Mouse (Mus musculus) gastrocnemius, postnatal 4 days (tissue): ENCODE results near the gene Clca3a1. TPM values are rescaled to one million over a fixed set of nuclear protein-coding genes. Genes with fewer than 3 reads are reported as not detected.

ENCODE experiments used
- DNase-seq, 2 experiments: peaks; one replicate each; pipeline ENCODE4 v3.0.0; 2021 to 2022; ENCODE audit warnings: low spot score in 2 of 2, mixed read lengths in 2 of 2
- total RNA-seq, 2 experiments: library from RNA; stranded (reverse); gene quantifications; 2 replicates each; pipeline ENCODE4 v1.2.3; 2021

The Clca3a1 gene
- total RNA-seq, 2 experiments from 2014 or later = 0.23 to 0.69 TPM

DNA sequence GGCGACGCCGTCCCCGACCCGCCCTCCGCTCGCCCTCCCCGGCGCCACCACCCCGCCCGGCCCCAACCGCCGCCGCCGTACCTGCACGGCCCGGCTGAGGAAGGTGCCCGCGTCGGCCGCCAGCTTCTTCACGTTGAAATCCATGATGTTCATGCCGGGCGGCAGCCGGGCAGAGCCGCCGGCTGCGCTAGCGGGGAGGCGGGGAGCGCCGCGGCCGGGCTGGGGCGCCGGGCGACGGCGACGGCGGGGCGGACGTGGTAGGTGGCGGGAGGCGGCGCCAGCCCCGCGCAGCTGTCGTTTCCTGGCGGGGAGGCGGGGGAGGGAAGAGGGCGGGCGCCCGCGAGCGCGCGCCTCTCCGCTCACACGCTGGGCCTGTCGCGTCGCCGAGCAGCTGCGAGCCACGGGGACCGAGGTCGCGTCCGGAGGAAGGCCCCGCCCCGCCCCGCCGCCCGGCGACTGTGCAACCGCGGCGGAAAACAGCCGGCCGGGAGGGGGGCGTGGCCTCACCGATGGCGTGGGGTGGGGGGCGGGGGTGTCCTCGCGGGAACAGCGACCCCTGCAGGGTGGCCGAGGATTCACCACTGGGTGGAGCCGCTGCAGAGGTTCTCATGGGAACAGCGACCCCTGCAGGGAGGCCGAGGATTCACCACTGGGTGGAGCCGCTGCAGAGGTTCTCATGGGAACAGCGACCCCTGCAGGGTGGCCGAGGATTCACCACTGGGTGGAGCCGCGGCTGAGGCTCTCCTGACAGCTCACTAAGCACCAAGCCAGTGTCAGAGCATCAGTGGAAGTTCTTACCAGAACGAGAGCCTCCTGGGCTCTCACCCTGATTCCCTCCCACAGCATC is 40.7 kb downstream of the Clca3a1 start, which contains the start of gene Sh3glb1:
Gene Sh3glb1, minus strand, starts transcription at position 435 of the 847 bp plus-strand sequence.
- DNase-seq = peak; percentile 97

DNA sequence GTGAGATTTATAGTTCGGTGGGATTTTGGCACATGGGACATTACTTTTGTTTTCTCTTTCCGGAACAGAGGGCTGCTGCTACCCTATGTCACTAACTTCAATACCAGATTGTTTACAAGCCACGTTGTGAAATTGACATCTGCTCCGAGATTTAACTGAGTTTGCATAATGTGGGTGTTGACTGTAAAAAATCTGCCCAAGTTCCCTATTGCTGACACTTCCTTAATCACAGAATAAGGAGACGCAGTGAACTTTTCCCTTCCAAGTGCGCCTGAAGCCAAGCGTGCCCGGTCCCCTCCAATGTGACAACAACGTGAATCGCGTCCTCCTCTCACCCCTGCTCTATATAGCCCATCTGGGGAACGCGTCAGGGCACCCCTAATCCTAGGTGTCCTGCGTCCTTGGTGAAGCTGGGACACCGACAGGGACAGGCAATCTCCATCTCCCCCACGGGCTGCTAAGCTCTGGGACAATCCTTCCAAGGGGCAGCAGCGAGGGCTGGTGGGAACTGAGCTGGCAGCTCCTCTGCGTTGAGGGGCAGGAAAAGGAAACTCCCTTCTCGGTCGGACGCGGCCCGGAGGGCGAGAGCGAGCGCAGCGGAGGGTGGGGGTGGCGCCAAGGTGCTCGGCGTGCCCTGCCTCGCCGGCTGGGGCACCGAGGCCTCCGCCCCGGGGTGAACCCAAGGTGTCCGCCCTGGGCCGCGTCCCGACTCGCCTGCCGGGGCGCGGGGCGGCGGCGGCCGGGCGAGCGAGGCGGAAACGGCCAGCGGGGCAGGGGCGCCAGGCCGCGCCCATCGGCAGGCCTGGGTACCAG is 41.5 kb downstream of the Clca3a1 start:
- peak; percentile 47 to 69 for DNase-seq

DNA sequence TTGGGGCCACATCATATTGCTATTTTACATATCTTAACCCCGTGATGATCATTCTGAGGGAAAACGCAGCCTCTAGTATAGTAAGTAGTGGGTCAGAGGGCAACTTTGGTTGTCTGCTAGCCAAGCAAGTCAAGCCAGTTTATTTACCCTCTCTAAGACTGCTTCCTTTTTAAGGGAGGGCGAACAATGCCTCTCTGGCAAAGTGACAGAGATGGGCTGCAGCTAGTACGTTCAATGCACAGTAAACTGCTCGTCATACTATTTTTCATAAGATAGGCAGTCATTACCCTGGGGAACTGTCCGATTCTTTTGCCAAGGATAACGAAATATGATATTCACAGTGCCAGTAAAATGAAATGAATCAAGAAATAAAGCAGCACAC is 42.1 kb downstream of the Clca3a1 start:
- no peak for DNase-seq

DNA sequence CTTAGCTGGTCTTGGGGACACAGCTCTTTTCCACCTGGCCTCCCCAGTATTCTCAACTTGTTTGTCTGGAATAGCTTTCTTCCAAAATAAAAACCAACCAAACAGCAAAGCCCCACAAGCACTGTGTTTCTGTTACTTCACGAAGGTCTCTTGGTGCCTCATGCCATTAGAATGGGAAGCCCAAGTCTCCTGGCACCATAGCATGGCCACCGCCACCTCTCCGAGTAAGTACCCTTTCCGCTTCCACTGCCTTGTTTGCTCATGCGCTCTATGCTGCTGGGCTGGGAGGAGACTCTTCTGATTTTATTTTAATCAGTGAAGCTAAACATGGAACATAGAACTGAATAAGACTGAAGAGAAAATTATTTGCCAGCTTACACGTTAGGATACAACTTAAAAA is 42.9 kb downstream of the Clca3a1 start:
- DNase-seq = no peak

DNA sequence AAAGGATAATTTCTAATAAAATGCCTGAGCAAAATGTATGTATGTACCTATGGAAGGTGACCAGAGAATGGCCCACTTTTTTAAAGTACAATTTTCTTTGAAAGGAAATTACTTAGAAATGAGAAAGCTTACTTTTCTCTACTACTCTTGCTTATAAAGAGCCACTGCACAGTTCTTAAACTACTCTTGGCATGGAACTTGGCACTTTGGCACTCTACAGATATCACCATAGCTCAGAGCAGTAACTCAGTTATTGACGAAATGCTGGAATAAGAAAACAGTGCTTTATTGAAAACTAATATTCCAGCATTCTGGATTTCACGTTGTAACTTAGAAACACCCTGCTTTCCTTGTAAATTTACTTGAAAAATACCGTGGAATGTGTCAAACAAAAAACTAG is 43.7 kb downstream of the Clca3a1 start:
- DNase-seq = no peak

DNA sequence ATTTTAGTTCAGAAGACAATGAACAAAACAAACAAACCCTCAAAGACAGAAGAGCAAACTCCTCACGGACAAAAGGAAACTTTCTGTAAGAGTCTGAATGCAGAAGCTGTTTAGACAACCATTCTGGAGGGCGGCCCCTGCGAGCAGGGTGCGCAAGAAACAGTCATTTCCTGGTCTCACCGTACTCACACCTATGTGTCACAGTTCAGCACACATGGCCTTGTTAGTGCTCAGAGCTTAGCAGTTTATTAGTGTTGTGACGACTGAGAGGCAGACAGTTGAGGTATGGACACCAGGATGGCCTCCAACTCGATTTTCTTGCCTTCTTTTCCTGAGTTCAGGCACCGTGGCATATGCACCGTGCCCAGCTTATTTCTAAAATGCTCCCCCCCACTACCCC is 44.9 kb downstream of the Clca3a1 start:
- no peak for DNase-seq

DNA sequence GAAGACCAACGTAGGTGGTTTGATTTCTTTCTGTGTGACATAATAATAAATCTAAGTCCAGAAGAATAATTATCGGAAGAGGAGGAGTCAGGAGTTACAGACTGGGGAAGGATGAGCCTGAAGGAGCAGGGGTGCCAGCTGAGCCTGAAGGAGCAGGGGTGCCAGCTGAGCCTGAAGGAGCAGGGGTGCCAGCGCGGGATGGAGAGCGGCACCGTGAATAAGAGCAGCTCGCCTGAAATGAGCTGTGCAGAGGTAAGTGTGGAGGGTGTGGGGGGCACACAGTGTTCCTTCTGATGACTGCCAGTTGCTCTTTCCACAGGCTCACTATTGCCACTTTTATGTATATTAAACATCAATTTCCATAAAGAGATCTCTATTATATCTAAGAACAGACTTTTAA is 45.7 kb downstream of the Clca3a1 start:
- no peak for DNase-seq

DNA sequence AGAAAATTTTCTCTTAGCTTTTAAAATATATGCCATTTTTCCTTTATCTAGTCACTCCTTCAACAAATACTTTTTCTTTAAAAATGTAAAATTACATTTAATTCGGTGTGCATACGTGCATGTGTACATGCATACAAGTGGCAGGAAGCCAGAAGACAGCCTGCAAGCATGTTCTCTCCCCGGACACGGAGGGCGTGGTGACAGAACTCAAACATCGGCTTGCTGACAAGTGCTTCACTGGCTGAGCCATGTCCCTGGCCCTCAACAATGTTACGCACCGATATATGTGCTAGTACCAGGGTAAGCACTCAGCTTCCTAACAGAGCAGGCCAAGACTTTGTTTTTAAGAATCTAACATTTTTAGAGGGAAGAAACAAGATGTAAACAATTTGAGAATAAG is 46.2 kb downstream of the Clca3a1 start:
- no peak for DNase-seq

DNA sequence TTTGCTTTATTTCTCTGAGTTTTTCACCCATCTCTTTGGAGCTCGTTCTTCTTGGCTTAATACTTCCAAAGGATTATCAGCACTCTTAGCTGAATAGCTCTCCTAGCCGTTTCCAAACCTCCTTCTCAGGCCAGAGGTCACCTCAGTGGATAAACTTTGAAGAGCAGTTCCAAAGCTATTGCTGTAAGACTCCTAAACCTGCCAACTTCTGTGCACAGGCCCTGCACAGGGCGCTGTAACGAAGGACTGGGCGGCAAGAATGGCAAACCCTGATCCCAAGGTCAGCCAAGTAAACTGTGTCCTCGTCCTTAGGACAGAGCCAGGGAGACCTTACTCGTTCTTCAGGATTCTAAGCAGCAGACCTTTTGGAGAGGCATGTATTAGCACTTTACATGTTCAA is 46.7 kb downstream of the Clca3a1 start:
- DNase-seq = no peak

DNA sequence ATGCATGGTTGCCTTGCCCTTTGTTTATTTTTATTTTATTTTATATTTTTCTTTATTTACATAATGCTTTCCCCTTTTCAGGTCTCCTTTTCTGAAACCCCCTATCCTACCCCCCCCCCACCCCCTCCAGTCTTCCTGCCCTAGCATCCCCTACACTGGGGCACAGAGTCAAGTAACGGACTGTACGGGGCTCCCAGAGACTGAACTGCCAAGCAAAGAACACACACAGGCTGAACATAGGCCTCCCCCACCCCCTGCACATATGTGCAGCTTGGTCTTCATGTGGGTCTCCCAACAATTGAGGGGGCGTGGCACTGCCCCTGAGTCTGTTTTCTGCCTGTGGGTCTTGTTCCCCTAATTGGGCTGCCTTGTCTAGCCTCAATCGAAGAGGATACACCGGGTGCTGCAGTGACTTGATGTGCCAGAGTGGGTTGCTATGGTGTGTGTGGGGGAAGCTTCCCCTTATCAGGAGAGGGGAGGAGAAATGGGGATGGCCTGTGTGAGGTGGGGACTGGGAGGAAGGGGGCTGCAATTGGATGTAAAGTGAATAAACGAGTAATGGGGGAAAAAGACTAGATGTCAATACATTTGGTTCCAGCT is 49.1 kb downstream of the Clca3a1 start:
- no peak for DNase-seq

DNA sequence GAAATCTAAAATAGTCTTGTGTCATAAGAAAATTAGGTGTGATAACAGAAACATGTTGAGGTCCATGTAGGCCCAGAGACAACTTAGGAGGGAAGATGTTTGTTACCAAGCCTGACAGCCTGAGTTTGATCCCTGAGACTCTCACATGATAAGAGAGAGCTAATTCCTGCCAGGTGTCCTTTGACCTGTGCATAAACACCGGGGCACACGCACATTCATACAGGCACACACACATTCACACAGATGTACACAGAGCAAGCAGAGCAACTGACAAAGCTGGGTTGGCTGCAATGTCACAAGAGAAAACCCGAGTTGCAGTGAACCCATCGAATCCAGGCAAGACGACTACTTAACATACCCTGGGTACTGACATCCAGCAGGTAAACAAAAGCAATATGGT is 52.2 kb downstream of the Clca3a1 start:
- DNase-seq = no peak

DNA sequence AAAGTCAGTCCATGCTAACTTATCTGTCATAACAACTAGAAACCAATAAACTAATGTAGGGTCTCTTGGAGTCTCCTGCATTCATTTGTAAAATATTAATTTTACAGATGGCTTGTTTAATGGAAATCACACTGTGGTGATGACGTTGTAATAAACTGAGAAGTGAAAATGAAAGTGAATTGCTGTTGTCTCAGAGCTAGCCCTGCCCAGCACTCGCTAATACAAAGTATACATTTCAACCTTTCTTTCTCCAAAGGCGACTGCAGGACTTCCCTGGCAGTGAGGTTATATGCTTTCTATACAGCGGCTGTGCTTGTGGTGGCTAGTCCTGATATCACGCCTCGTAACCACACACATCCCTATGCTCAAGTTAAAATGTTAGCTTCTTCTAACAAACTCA is 56.8 kb downstream of the Clca3a1 start:
- no peak for DNase-seq

DNA sequence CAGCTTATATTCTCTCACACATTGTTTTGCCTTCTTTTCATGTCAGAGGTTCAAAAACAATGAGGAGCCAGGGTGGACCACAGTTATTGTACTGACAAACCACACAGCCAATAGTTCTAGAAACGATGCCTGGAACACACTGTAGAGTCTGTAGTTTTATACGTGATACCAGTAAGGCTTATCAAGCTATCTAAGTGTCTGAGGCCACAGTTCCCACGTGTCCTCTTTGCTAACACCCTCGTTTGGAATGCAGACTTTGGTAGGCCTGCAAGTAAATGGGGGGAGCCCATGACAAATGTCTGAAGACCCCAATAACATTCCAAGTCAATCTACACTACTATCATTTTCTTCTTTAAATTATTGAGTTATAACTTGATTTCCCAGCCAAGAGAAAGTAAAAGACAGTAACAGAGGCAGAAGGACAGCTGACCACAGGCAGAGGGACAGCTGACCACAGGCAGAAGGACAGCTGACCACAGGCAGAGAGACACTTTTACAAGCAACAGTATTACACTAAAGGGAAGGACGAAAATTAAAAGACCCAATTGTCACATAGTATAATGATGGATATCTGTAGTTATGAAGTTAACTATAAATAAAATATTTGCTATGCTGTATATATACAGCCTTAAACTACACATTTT is 61.9 kb downstream of the Clca3a1 start:
- no peak for DNase-seq

DNA sequence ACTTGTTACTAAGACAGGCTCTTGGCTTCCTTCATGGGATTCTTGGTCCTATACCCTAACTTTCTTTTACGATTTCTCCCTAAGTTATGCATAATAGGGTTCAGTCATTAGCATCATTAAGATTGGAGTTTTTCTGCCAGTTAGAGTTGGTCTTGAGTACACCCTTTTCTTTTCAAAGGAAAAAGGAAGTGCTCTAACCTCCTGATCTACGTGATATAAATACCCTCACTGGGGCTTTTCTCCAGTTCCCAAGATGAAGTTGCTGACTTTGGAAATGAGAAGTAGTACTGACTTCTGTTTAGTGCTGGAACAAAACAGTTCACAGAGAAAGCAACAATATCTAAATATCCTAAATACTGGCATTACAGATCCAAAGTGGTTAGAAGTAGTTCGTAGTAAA is 62.8 kb downstream of the Clca3a1 start:
- DNase-seq = no peak

DNA sequence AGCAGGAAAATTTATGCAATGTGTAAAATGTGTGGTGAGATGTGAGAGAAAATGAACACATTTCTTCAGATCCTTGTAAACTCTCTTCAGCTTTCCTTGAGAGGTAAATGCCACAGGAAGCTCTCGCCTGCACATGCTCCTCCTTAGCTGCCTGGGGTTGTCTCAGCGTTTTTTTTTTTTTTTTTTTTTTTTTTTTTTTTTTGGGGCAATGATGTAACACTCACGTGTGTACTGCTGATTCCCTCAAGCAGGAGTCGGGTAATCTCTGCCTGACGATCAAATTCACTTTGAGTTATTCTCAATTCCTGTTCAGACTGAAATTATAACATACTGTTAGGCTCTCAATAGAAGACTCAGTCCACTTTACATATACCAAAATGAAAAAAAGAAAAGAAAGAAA is 63.6 kb downstream of the Clca3a1 start:
- no peak for DNase-seq

DNA sequence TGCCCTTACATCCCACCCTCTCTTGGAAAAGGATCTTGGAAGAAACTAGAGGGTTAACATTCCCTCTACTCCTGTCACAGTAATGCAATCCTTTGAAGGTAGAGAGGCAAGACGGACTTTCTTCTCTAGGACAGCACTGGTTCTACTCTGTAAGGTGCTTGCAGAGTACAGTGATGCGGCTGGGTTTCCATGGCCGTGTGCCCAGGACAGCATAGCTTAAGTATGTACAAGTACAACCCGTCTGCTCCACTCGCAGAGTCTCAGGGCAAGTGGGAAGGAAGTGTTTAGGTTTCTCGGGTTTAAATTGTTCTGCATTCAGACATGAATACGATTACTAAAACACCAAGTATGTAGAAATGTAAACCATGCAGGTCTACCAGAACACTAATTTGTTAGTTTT is 65.8 kb downstream of the Clca3a1 start:
- no peak for DNase-seq

DNA sequence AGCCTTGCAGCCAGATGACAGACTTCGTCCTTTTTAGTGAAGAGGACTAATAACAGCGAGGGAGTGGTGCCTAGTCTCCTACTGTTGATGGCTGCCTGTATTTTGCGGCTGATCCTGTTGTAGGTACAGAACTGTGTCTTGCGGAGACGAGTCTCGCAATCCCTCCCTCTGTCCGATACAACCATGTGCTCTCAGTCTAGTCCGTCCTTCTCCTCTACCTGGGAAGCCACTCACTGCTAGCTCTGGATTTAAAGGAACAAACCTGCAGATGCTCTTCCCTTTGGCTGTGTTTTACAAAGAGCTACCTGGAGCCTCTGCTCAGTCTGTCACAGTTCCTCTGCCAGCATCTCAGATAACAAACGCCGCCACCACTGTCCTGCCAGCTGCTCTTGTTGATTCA is 66.7 kb downstream of the Clca3a1 start:
- DNase-seq = no peak

DNA sequence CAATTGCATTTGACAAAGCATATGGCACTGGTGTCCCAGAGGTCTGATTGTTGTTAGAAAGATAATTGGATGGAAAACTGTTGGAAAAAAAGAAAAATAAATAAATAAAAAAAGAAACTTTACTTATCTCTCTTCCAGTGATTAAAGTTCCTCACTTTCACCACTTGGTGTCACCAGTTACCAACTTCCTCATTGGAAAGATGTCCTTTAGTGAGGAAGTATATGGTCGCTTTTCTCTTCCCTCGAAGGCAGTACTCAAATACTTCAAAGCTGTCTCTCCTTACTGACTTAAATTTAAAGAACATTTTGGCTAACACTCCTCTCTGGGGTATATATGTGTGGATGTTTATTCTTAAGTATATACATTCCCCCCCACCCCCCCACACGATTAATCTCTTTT is 68.7 kb downstream of the Clca3a1 start:
- no peak for DNase-seq

DNA sequence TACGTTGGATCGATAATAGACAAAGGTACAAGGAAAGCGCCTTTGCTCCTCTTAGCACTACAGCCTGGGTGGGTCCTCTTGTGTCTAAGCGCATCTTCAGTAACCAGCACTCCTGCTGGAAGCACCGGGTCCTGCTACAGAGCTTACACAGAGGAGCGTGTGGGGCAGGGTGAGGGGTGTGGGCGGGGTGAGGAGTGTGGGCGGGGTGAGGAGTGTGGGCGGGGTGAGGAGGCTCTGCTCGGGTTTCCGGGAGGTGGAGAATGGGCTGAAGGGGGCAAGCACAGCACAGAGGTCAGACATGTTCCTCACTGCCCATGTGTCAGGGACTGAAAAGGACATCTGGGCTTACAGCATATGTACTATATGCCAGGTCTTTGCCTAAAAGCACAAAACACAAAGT is 71.5 kb downstream of the Clca3a1 start:
- DNase-seq = no peak

DNA sequence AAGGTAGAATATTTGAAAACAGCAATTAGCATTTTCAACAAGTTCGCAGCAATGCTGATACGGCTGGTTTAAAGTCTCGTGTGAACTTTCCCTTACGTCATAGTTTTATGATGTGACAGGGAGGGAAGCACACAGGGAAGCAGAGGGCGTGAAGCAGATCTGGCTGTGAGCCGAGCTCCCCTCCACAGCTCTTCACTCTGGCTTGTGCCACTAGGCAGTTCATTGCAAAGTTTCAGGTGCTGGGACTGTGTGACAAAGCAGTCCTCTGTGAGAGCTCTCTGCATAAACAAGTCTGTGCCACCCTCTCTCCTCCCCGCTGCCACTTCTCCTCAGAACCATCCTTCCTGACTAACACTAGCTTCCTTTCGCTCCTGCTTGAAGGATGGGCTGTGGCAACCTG is 72.5 kb downstream of the Clca3a1 start:
- DNase-seq = no peak

DNA sequence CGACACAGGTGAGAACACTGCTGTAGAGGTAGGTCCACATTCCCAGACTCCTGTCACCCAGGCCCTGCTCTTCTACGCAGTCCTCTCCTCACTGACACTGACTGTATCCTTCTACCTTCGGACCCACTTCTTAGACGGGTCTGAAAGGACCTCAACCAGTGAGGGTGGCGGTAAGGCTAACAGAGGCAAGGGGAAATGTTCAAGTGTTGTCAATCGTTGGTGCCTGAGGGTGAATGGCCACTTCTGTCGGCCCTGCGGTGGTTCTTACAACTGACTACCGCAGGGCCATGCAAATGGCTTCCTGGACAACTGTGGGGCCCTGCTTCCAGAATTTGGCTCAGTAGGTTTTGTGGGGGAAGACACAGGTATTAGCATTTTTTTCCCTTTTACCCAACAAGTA is 73.2 kb downstream of the Clca3a1 start:
- no peak for DNase-seq

DNA sequence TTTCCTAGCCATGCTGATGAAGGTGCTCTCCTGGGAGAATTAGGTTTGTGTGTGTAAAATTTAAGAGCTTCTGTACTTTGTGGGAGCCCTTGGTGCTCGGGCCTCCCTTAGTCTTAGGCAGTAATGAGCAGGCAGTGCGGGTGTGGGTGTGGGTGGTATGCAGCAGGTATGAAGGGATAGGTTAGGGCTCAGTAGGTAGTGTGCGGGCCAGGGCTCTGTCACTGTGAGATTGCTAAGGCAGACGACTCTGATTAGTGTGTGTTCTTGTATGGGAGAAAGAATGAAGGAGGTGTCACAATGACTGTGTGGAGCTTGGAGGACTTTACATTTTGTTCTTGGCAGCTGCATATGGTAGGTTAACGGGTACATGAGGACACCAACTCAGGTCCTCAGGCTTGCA is 74.6 kb downstream of the Clca3a1 start:
- DNase-seq = no peak
